Mouse (Mus musculus): Measurements from ENCODE around the gene Cdh22. TPM values are rescaled to one million over a fixed set of nuclear protein-coding genes. Genes with fewer than 3 reads are reported as not detected.

Gene Cdh22
- polyA plus RNA-seq, 1 experiment from 2014 or later, result 11.0 TPM

GRCm38 (mm10) chr2:165100749-165101148 is 133.9 kb downstream of the Cdh22 start:
- WGBS, result 7% methylated on average over 6 of the region's 6 CpGs
- Histone ChIP-seq H3K4me2 (ENCODE audit: low read length) (no peak overlapping the region), H3K4me3 (ENCODE audit: low read length) (no peak overlapping the region), H3K9me3 (ENCODE audit: control insufficient read depth, low read length) (no peaks in the 10 kb centered on the region), H3K27me3 (replicated peaks; ENCODE audit: control insufficient read depth, insufficient read depth, low read length) (peaks cover 5% of the 10 kb centered on the region), H3K27ac (ENCODE audit: low read depth, low read length) (no peak overlapping the region), H3K4me1 (ENCODE audit: control insufficient read depth, insufficient read depth, low read depth, low read length) (peaks cover 8% of the 10 kb centered on the region), H3K9ac (ENCODE audit: low read depth, low read length) (no peak overlapping the region; the same call in 1 of the 2 replicates), H3K36me3 (ENCODE audit: control insufficient read depth, insufficient read depth, low read length) (no peaks in the 10 kb centered on the region)
- ATAC-seq, result no peak

- Histone ChIP-seq H3K4me2 (ENCODE audit: low read length) (no peak overlapping the region), H3K4me1 (ENCODE audit: control insufficient read depth, insufficient read depth, low read depth, low read length) (peaks cover 6% of the 10 kb centered on the region), H3K36me3 (ENCODE audit: control insufficient read depth, insufficient read depth, low read length) (no peaks in the 10 kb centered on the region), H3K9me3 (ENCODE audit: control insufficient read depth, low read length) (no peaks in the 10 kb centered on the region), H3K27me3 (replicated peaks; ENCODE audit: control insufficient read depth, insufficient read depth, low read length) (peaks cover 5% of the 10 kb centered on the region), H3K4me3 (ENCODE audit: low read length) (no peak overlapping the region), H3K9ac (ENCODE audit: low read depth, low read length) (no peak overlapping the region), H3K27ac (ENCODE audit: low read depth, low read length) (no peak overlapping the region)
- 81% methylated on average over 3 of the region's 3 CpGs for WGBS
- ATAC-seq, result no peak
Measured at GRCm38 (mm10) chr2:165098861-165099260, 135.8 kb downstream of the Cdh22 start.

GRCm38 (mm10) chr2:165096367-165096766 is 138.3 kb downstream of the Cdh22 start:
- peaks cover 8% of the 10 kb centered on the region for H3K4me1 ChIP-seq (ENCODE audit: control insufficient read depth, insufficient read depth, low read depth, low read length)
- no peaks in the 10 kb centered on the region for H3K36me3 ChIP-seq (ENCODE audit: control insufficient read depth, insufficient read depth, low read length)
- no peak overlapping the region for H3K4me3 ChIP-seq (ENCODE audit: low read length)
- WGBS, result 15% methylated on average over 10 of the region's 10 CpGs
- H3K27me3 ChIP-seq (replicated peaks; ENCODE audit: control insufficient read depth, insufficient read depth, low read length), result peaks cover 5% of the 10 kb centered on the region
- H3K9me3 ChIP-seq (ENCODE audit: control insufficient read depth, low read length), result no peaks in the 10 kb centered on the region
- H3K4me2 ChIP-seq (ENCODE audit: low read length), result no peak overlapping the region
- peak; percentile 40; the same call in 1 of the 2 replicates for ATAC-seq
- H3K9ac ChIP-seq (ENCODE audit: low read depth, low read length), result no peak overlapping the region
- no peak overlapping the region for H3K27ac ChIP-seq (ENCODE audit: low read depth, low read length)

GRCm38 (mm10) chr2:165092393-165092792 is 142.3 kb downstream of the Cdh22 start:
- ATAC-seq, result no peak
- Histone ChIP-seq H3K9ac (ENCODE audit: low read depth, low read length) (no peak overlapping the region), H3K4me1 (ENCODE audit: control insufficient read depth, insufficient read depth, low read depth, low read length) (peaks cover 8% of the 10 kb centered on the region), H3K4me2 (ENCODE audit: low read length) (no peak overlapping the region), H3K4me3 (ENCODE audit: low read length) (no peak overlapping the region), H3K27me3 (replicated peaks; ENCODE audit: control insufficient read depth, insufficient read depth, low read length) (no peaks in the 10 kb centered on the region; the same call in 1 of the 2 replicates), H3K36me3 (ENCODE audit: control insufficient read depth, insufficient read depth, low read length) (no peaks in the 10 kb centered on the region), H3K9me3 (ENCODE audit: control insufficient read depth, low read length) (no peaks in the 10 kb centered on the region), H3K27ac (ENCODE audit: low read depth, low read length) (no peak overlapping the region)
- 53% methylated on average over 7 of the region's 7 CpGs for WGBS

- Histone ChIP-seq H3K4me3 (ENCODE audit: low read length) (no peak overlapping the region), H3K27ac (ENCODE audit: low read depth, low read length) (no peak overlapping the region), H3K27me3 (replicated peaks; ENCODE audit: control insufficient read depth, insufficient read depth, low read length) (no peaks in the 10 kb centered on the region), H3K36me3 (ENCODE audit: control insufficient read depth, insufficient read depth, low read length) (no peaks in the 10 kb centered on the region), H3K9me3 (ENCODE audit: control insufficient read depth, low read length) (no peaks in the 10 kb centered on the region), H3K9ac (ENCODE audit: low read depth, low read length) (no peak overlapping the region), H3K4me1 (ENCODE audit: control insufficient read depth, insufficient read depth, low read depth, low read length) (peaks cover 3% of the 10 kb centered on the region), H3K4me2 (ENCODE audit: low read length) (no peak overlapping the region)
- WGBS, result 60% methylated on average over 8 of the region's 8 CpGs
- no peak for ATAC-seq
Measured at GRCm38 (mm10) chr2:165091433-165091965, 143.2 kb downstream of the Cdh22 start.

- Histone ChIP-seq H3K27me3 (replicated peaks; ENCODE audit: control insufficient read depth, insufficient read depth, low read length) (no peaks in the 10 kb centered on the region), H3K27ac (ENCODE audit: low read depth, low read length) (no peak within 1 kb of the TSS), H3K4me1 (ENCODE audit: control insufficient read depth, insufficient read depth, low read depth, low read length) (peaks cover 2% of the 10 kb centered on the region; the same call in 1 of the 2 replicates)
Measured at GRCm38 (mm10) chr2:165090650-165091049, 144.0 kb downstream of the Cdh22 start, which contains the start of gene 1700025C18Rik. TSS of gene 1700025C18Rik (minus strand) at chr2:165090750.

GRCm38 (mm10) chr2:165089470-165089869 is 145.2 kb downstream of the Cdh22 start:
- Histone ChIP-seq H3K4me2 (ENCODE audit: low read length) (no peak overlapping the region), H3K4me1 (ENCODE audit: control insufficient read depth, insufficient read depth, low read depth, low read length) (peaks cover 2% of the 10 kb centered on the region; the same call in 1 of the 2 replicates), H3K4me3 (ENCODE audit: low read length) (no peak overlapping the region), H3K9ac (ENCODE audit: low read depth, low read length) (no peak overlapping the region), H3K27me3 (replicated peaks; ENCODE audit: control insufficient read depth, insufficient read depth, low read length) (no peaks in the 10 kb centered on the region), H3K36me3 (ENCODE audit: control insufficient read depth, insufficient read depth, low read length) (no peaks in the 10 kb centered on the region), H3K9me3 (ENCODE audit: control insufficient read depth, low read length) (no peaks in the 10 kb centered on the region), H3K27ac (ENCODE audit: low read depth, low read length) (no peak overlapping the region)
- 39% methylated on average over 14 of the region's 14 CpGs for WGBS
- ATAC-seq, result no peak

More at GRCm38 (mm10) chr2:165090650-165091049, 144.0 kb downstream of the Cdh22 start, which contains the start of gene 1700025C18Rik:
- Histone ChIP-seq H3K4me3 (ENCODE audit: low read length) (no peak within 1 kb of the TSS), H3K9me3 (ENCODE audit: control insufficient read depth, low read length) (no peaks in the 10 kb centered on the region), H3K4me2 (ENCODE audit: low read length) (no peak within 1 kb of the TSS), H3K36me3 (ENCODE audit: control insufficient read depth, insufficient read depth, low read length) (no peaks in the 10 kb centered on the region), H3K9ac (ENCODE audit: low read depth, low read length) (no peak within 1 kb of the TSS)
- ATAC-seq, result no peak
- 77% methylated on average over 2 of the region's 2 CpGs for WGBS

GRCm38 (mm10) chr2:165086634-165087033 is 148.0 kb downstream of the Cdh22 start:
- Histone ChIP-seq H3K27ac (ENCODE audit: low read depth, low read length) (no peak overlapping the region), H3K4me3 (ENCODE audit: low read length) (no peak overlapping the region), H3K9me3 (ENCODE audit: control insufficient read depth, low read length) (no peaks in the 10 kb centered on the region), H3K4me2 (ENCODE audit: low read length) (no peak overlapping the region), H3K4me1 (ENCODE audit: control insufficient read depth, insufficient read depth, low read depth, low read length) (no peaks in the 10 kb centered on the region), H3K27me3 (replicated peaks; ENCODE audit: control insufficient read depth, insufficient read depth, low read length) (no peaks in the 10 kb centered on the region), H3K36me3 (ENCODE audit: control insufficient read depth, insufficient read depth, low read length) (no peaks in the 10 kb centered on the region), H3K9ac (ENCODE audit: low read depth, low read length) (no peak overlapping the region)
- ATAC-seq, result no peak
- WGBS, result 62% methylated on average over 4 of the region's 4 CpGs

- ATAC-seq, result no peak
- no peaks in the 10 kb centered on the region for H3K9me3 ChIP-seq (ENCODE audit: control insufficient read depth, low read length)
- peaks cover 17% of the 10 kb centered on the region for H3K4me1 ChIP-seq (ENCODE audit: control insufficient read depth, insufficient read depth, low read depth, low read length)
- no peak overlapping the region for H3K4me2 ChIP-seq (ENCODE audit: low read length)
- H3K9ac ChIP-seq (ENCODE audit: low read depth, low read length), result no peak overlapping the region
- WGBS, result 36% methylated on average over 7 of the region's 7 CpGs
- no peak overlapping the region for H3K4me3 ChIP-seq (ENCODE audit: low read length)
- no peak overlapping the region for H3K27ac ChIP-seq (ENCODE audit: low read depth, low read length)
- H3K27me3 ChIP-seq (replicated peaks; ENCODE audit: control insufficient read depth, insufficient read depth, low read length), result peaks cover 21% of the 10 kb centered on the region
- no peaks in the 10 kb centered on the region for H3K36me3 ChIP-seq (ENCODE audit: control insufficient read depth, insufficient read depth, low read length)
Measured at GRCm38 (mm10) chr2:165081257-165081656, 153.4 kb downstream of the Cdh22 start.

Measured in hindbrain, embryonic 16.5 days (tissue).